Mouse (Mus musculus): Measurements from ENCODE around the gene Adgre1. TPM values are rescaled to one million over a fixed set of nuclear protein-coding genes. Genes with fewer than 3 reads are reported as not detected.

Gene Adgre1
- polyA plus RNA-seq, 1 experiment: 0.04 TPM

DNA sequence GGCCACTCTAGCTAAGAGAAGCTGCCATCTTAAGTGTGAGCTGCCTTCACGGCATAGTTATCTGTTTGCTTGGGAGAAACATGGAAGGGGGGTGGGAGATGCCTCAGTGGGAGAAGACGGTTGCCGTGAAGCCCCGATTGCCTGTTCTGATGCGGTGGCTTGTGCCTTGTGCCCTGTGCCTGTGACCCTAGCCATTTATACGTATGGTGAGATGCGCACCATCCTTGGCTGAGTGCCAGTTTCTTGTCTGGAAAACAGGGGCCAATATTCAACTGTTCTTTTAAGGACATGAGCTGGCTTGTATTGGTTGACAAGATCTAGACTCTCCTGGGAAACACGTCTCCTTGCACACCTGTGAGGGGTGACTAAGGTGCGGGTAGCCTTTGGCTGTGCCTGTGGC, 7.4 kb upstream of the Adgre1 start:
- Histone ChIP-seq H3K4me1 (ENCODE audit: control insufficient read depth) (no peaks in the 10 kb centered on the region), H3K36me3 (ENCODE audit: control insufficient read depth) (no peaks in the 10 kb centered on the region), H3K27me3 (ENCODE audit: control insufficient read depth) (no peaks in the 10 kb centered on the region), H3K4me3 (replicated peaks) (no peak overlapping the region), H3K9me3 (ENCODE audit: control insufficient read depth, low read length) (no peaks in the 10 kb centered on the region)
- TF ChIP-seq GATA1 (IDR thresholded peaks at IDR 0.05; ENCODE audit: low read length): no peak
- no peak for TF ChIP-seq TAL1 (IDR thresholded peaks at IDR 0.05; ENCODE audit: low read length)

DNA sequence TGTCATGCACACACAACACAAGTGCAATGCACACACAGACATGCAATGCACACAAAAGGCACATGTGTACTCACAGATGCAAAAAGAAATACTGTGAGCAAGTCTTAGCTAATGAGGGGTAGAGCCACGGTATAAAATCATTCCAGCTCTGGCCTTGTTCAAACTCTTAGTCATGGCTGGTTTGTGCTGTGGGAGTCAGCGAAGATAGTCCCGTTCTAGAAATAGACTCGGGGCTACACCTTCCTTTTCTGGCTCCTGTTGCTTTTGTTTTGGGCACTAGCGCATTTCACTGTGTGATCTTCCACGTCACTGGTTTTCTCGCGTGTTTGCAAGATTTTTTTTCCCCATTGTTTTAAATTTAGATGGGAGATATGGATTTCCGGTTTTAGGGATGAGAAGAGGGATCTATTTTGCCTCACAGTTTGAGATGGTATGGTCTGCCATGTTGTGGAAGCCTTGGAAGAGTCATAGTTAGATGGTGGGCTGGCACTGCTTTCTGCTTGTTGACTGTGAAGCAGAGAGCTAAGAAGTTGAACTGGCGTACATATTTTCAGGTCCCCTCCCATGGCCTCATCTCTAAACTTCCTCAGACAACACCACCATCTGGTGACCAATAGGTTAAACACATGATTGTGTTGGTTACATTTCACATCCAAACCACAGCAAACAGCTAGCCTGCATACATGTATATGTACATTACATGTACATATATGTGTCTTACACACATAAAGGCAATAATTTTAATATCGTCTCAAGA, 1.2 kb downstream of the Adgre1 start:
- no peak for TF ChIP-seq GATA1 (IDR thresholded peaks at IDR 0.05; ENCODE audit: low read length)
- TF ChIP-seq TAL1 (IDR thresholded peaks at IDR 0.05; ENCODE audit: low read length): no peak
- Histone ChIP-seq H3K36me3 (ENCODE audit: control insufficient read depth) (no peaks in the 10 kb centered on the region), H3K27me3 (ENCODE audit: control insufficient read depth) (no peaks in the 10 kb centered on the region), H3K4me3 (replicated peaks) (no peak overlapping the region), H3K9me3 (ENCODE audit: control insufficient read depth, low read length) (no peaks in the 10 kb centered on the region), H3K4me1 (ENCODE audit: control insufficient read depth) (no peaks in the 10 kb centered on the region)

Other genes starting within 250 kb of the Adgre1 start
- not detected in 2 replicates for gene Cd70, start 208.9 kb upstream of the Adgre1 start, polyA plus RNA-seq (2012)
- gene Tnfsf14, start 164.5 kb upstream of the Adgre1 start, polyA plus RNA-seq (2012): 0.02 TPM in 1 of 2 replicates, not detected in the other
- gene C3, start 130.6 kb upstream of the Adgre1 start, polyA plus RNA-seq (2012): 0.11 and 0.12 TPM in 2 replicates
- 1.4 and 1.9 TPM in 2 replicates for gene Gpr108, start 110.2 kb upstream of the Adgre1 start, polyA plus RNA-seq (2012)
- 0.04 and 0.18 TPM in 2 replicates for gene Trip10, start 109.2 kb upstream of the Adgre1 start, polyA plus RNA-seq (2012)
- 0.18 and 0.21 TPM in 2 replicates for gene Vav1, start 79.6 kb upstream of the Adgre1 start, polyA plus RNA-seq (2012)
- gene Vmn2r120, start 186.8 kb downstream of the Adgre1 start, polyA plus RNA-seq (2012): 0.01 TPM in 1 of 2 replicates, not detected in the other

Measured in erythroblast, embryonic 14.5 days (primary cell).